Mouse (Mus musculus) C2C12 (cell line): ENCODE data around the gene Spp2. TPM values are rescaled to one million over a fixed set of nuclear protein-coding genes. Genes with fewer than 3 reads are reported as not detected.
A peak's percentile ranks its signal among the peaks of the same experiment; 100 is the strongest.

ENCODE experiments used
- H3K27me3 ChIP-seq: one replicate; pipeline ENCODE4 v1.6.1; 2011; ENCODE audit not compliant: control insufficient read depth, insufficient read depth, insufficient read length
- H3K36me3 ChIP-seq: one replicate; pipeline ENCODE4 v1.6.1; 2011; ENCODE audit not compliant: control insufficient read depth, insufficient read depth
- H3K4me3 ChIP-seq: one replicate; pipeline ENCODE4 v1.5.1; 2011; ENCODE audit warnings: mild to moderate bottlenecking, control low read depth; ENCODE audit not compliant: poor library complexity, insufficient read depth, severe bottlenecking
- H3K79me2 ChIP-seq: one replicate; pipeline ENCODE4 v1.6.1; 2011; ENCODE audit not compliant: control insufficient read depth, insufficient read depth
- H3K79me3 ChIP-seq: one replicate; pipeline ENCODE4 v1.6.1; 2011; ENCODE audit warnings: low read depth, control low read depth
- H3ac ChIP-seq: one replicate; pipeline ENCODE3; 2011; ENCODE audit warnings: low read depth; ENCODE audit not compliant: control insufficient read depth, insufficient read length
- CEBPB ChIP-seq: IDR thresholded peaks from one replicate; pipeline ENCODE4 v1.6.1; 2011; ENCODE audit warnings: low read depth, mild to moderate bottlenecking, control low read depth, moderate library complexity
- CTCF ChIP-seq: IDR thresholded peaks from one replicate; pipeline ENCODE4 v1.5.1; 2011; ENCODE audit not compliant: control insufficient read depth, insufficient read depth, insufficient read length
- FOSL1 ChIP-seq: IDR thresholded peaks from one replicate; pipeline ENCODE4 v1.8.0; 2011; ENCODE audit warnings: mild to moderate bottlenecking, low read length; ENCODE audit not compliant: poor library complexity, insufficient read depth, severe bottlenecking
- MAX ChIP-seq: IDR thresholded peaks from one replicate; pipeline ENCODE4 v1.6.1; 2011; ENCODE audit warnings: mild to moderate bottlenecking, control low read depth
- MYOD1 ChIP-seq: IDR thresholded peaks from one replicate; pipeline ENCODE4 v1.6.1; 2011; ENCODE audit warnings: low read depth; ENCODE audit not compliant: control insufficient read depth, insufficient read length
- MYOG ChIP-seq: IDR thresholded peaks from one replicate; pipeline ENCODE4 v1.6.1; 2011; ENCODE audit not compliant: control insufficient read depth, insufficient read length; ENCODE audit errors: extremely low read depth
- USF1 ChIP-seq: IDR thresholded peaks from one replicate; pipeline ENCODE4 v1.6.1; 2011; ENCODE audit warnings: low read depth, mild to moderate bottlenecking, control low read depth, moderate library complexity
- polyA plus RNA-seq: library from polyadenylated mRNA; unstranded; fragments of >200 nt; fragmentation: generic; extraction: Trizol; gene quantifications from one replicate; pipeline ENCODE4 v1.2.1, GENCODE M21; 2012; ENCODE audit warnings: missing spikeins

The Spp2 gene
- polyA plus RNA-seq, 1 experiment, result not detected

GRCm38 (mm10) chr1:88465722-88466121 lies 59.0 kb downstream of the Spp2 start:
- H3K4me3 ChIP-seq, result no peak overlapping the region
- no peak for TF ChIP-seq CTCF
- no peak for TF ChIP-seq FOSL1
- H3K36me3 ChIP-seq, result no peaks in the 10 kb centered on the region
- H3K79me3 ChIP-seq, result no peaks in the 10 kb centered on the region
- no peaks in the 10 kb centered on the region for H3K79me2 ChIP-seq
- H3K27me3 ChIP-seq, result no peaks in the 10 kb centered on the region
- H3ac ChIP-seq, result no peak overlapping the region

- no peaks in the 10 kb centered on the region for H3K79me2 ChIP-seq
- no peaks in the 10 kb centered on the region for H3K36me3 ChIP-seq
- H3K27me3 ChIP-seq, result no peaks in the 10 kb centered on the region
- no peak overlapping the region for H3K4me3 ChIP-seq
- no peaks in the 10 kb centered on the region for H3K79me3 ChIP-seq
- TF ChIP-seq MYOD1, result peak; percentile 26
- TF ChIP-seq MYOG, result no peak
- H3ac ChIP-seq, result no peak overlapping the region
Observed at GRCm38 (mm10) chr1:88466325-88467064, 59.7 kb downstream of the Spp2 start.

GRCm38 (mm10) chr1:88467866-88468265 lies 61.1 kb downstream of the Spp2 start:
- TF ChIP-seq MYOG (no peak), CTCF (no peak), MYOD1 (no peak), USF1 (no peak), CEBPB (no peak), MAX (no peak), FOSL1 (no peak)
- Histone ChIP-seq H3K27me3 (no peaks in the 10 kb centered on the region), H3K4me3 (no peak overlapping the region), H3K36me3 (no peaks in the 10 kb centered on the region), H3K79me2 (no peaks in the 10 kb centered on the region), H3K79me3 (no peaks in the 10 kb centered on the region), H3ac (no peak overlapping the region)

- Histone ChIP-seq H3ac (no peak overlapping the region), H3K79me3 (no peaks in the 10 kb centered on the region), H3K36me3 (no peaks in the 10 kb centered on the region), H3K4me3 (no peak overlapping the region), H3K79me2 (no peaks in the 10 kb centered on the region), H3K27me3 (no peaks in the 10 kb centered on the region)
- TF ChIP-seq MYOG (no peak), USF1 (no peak), CEBPB (no peak), MAX (no peak), CTCF (no peak), MYOD1 (no peak), FOSL1 (no peak)
Observed at GRCm38 (mm10) chr1:88468335-88468734, 61.6 kb downstream of the Spp2 start.

GRCm38 (mm10) chr1:88469746-88470145 lies 63.0 kb downstream of the Spp2 start:
- no peak overlapping the region for H3ac ChIP-seq
- no peak for TF ChIP-seq CEBPB
- TF ChIP-seq MYOG, result no peak
- no peak for TF ChIP-seq USF1
- no peak for TF ChIP-seq MAX
- no peaks in the 10 kb centered on the region for H3K27me3 ChIP-seq
- no peaks in the 10 kb centered on the region for H3K79me3 ChIP-seq
- H3K79me2 ChIP-seq, result no peaks in the 10 kb centered on the region
- no peaks in the 10 kb centered on the region for H3K36me3 ChIP-seq
- no peak overlapping the region for H3K4me3 ChIP-seq

- Histone ChIP-seq H3K79me2 (no peaks in the 10 kb centered on the region), H3K4me3 (no peak overlapping the region), H3K27me3 (no peaks in the 10 kb centered on the region), H3K79me3 (no peaks in the 10 kb centered on the region), H3ac (no peak overlapping the region), H3K36me3 (no peaks in the 10 kb centered on the region)
- TF ChIP-seq MAX (no peak), CEBPB (no peak), MYOD1 (no peak), CTCF (no peak), FOSL1 (no peak), USF1 (no peak), MYOG (no peak)
Observed at GRCm38 (mm10) chr1:88472258-88472657, 65.5 kb downstream of the Spp2 start.
